Mouse (Mus musculus): ENCODE measurements around the gene Ptgir.

Gene Ptgir

GRCm38 (mm10) chr7:16906281-16906680, at the start of gene Ptgir:
Gene Ptgir, plus strand, starts transcription at chr7:16906490.
- in situ Hi-C loops (cut with MboI, MseI) = no loop called here

GRCm38 (mm10) chr7:16858336-16858735, 48.0 kb upstream of the Ptgir start:
- in situ Hi-C loops (cut with MboI, MseI) = loop anchor here (5.0 kb wide), 1 partner anchor 64 kb away; the partner anchor contains the start of gene Calm3

GRCm38 (mm10) chr7:16859902-16860651, 46.2 kb upstream of the Ptgir start:
- in situ Hi-C loops (cut with MboI, MseI) = loop anchor here (5.0 kb wide), 1 partner anchor 62 kb away; the partner anchor contains the start of gene Calm3

- in situ Hi-C loops (cut with MboI, MseI) = no loop called here
Observed at GRCm38 (mm10) chr7:16867488-16867887, 38.8 kb upstream of the Ptgir start.

GRCm38 (mm10) chr7:16869497-16869896, 36.8 kb upstream of the Ptgir start:
- in situ Hi-C loops (cut with MboI, MseI) = no loop called here

GRCm38 (mm10) chr7:16871600-16871999, 34.7 kb upstream of the Ptgir start:
- in situ Hi-C loops (cut with MboI, MseI) = no loop called here

- in situ Hi-C loops (cut with MboI, MseI) = no loop called here
Observed at GRCm38 (mm10) chr7:16872478-16872877, 33.8 kb upstream of the Ptgir start.

GRCm38 (mm10) chr7:16873392-16873791, 32.9 kb upstream of the Ptgir start:
- in situ Hi-C loops (cut with MboI, MseI) = no loop called here

GRCm38 (mm10) chr7:16874190-16874589, 32.1 kb upstream of the Ptgir start:
- in situ Hi-C loops (cut with MboI, MseI) = no loop called here

- in situ Hi-C loops (cut with MboI, MseI) = loop anchor here (25.0 kb wide), 1 partner anchor 938 kb away; the partner anchor contains the start of gene Nop53
Observed at GRCm38 (mm10) chr7:16874756-16875309, 31.5 kb upstream of the Ptgir start.

GRCm38 (mm10) chr7:16875310-16875325, 31.2 kb upstream of the Ptgir start, which contains the start of gene Dact3:
Gene Dact3, plus strand, starts transcription at chr7:16875317.
- in situ Hi-C loops (cut with MboI, MseI) = loop anchor here (25.0 kb wide), 1 partner anchor 938 kb away; the partner anchor contains the start of gene Nop53

GRCm38 (mm10) chr7:16875326-16875725, 31.0 kb upstream of the Ptgir start:
- in situ Hi-C loops (cut with MboI, MseI) = loop anchor here (25.0 kb wide), 1 partner anchor 938 kb away; the partner anchor contains the start of gene Nop53

- in situ Hi-C loops (cut with MboI, MseI) = loop anchor here (25.0 kb wide), 1 partner anchor 939 kb away; the partner anchor contains the start of gene Nop53
Observed at GRCm38 (mm10) chr7:16876006-16876405, 30.3 kb upstream of the Ptgir start.

GRCm38 (mm10) chr7:16876608-16877007, 29.7 kb upstream of the Ptgir start:
- in situ Hi-C loops (cut with MboI, MseI) = loop anchor here (25.0 kb wide), 1 partner anchor 939 kb away; the partner anchor contains the start of gene Nop53

GRCm38 (mm10) chr7:16877717-16878116, 28.6 kb upstream of the Ptgir start:
- in situ Hi-C loops (cut with MboI, MseI) = loop anchor here (25.0 kb wide), 1 partner anchor 940 kb away; the partner anchor contains the start of gene Nop53

- in situ Hi-C loops (cut with MboI, MseI) = loop anchor here (25.0 kb wide), 1 partner anchor 943 kb away; the partner anchor contains the start of gene Nop53
Observed at GRCm38 (mm10) chr7:16879796-16880547, 26.3 kb upstream of the Ptgir start.

- in situ Hi-C loops (cut with MboI, MseI) = loop anchor here (25.0 kb wide), 1 partner anchor 943 kb away; the partner anchor contains the start of gene Nop53
Observed at GRCm38 (mm10) chr7:16880615-16881014, 25.7 kb upstream of the Ptgir start.

GRCm38 (mm10) chr7:16883162-16883561, 23.1 kb upstream of the Ptgir start:
- in situ Hi-C loops (cut with MboI, MseI) = loop anchor here (25.0 kb wide), 1 partner anchor 946 kb away; the partner anchor contains the start of gene Nop53

- in situ Hi-C loops (cut with MboI, MseI) = loop anchor here (25.0 kb wide), 1 partner anchor 947 kb away; the partner anchor contains the start of gene Nop53
Observed at GRCm38 (mm10) chr7:16884334-16884733, 22.0 kb upstream of the Ptgir start.

GRCm38 (mm10) chr7:16885271-16885776, 21.0 kb upstream of the Ptgir start:
- in situ Hi-C loops (cut with MboI, MseI) = loop anchor here (25.0 kb wide), 1 partner anchor 948 kb away; the partner anchor contains the start of gene Nop53

GRCm38 (mm10) chr7:16885905-16886304, 20.4 kb upstream of the Ptgir start:
- in situ Hi-C loops (cut with MboI, MseI) = loop anchor here (25.0 kb wide), 1 partner anchor 949 kb away; the partner anchor contains the start of gene Nop53

GRCm38 (mm10) chr7:16890536-16890935, 15.8 kb upstream of the Ptgir start:
- in situ Hi-C loops (cut with MboI, MseI) = loop anchor here (25.0 kb wide), 1 partner anchor 953 kb away; the partner anchor contains the start of gene Nop53
